Mouse (Mus musculus): ENCODE results near the gene Prrc2b.

The Prrc2b gene

DNA sequence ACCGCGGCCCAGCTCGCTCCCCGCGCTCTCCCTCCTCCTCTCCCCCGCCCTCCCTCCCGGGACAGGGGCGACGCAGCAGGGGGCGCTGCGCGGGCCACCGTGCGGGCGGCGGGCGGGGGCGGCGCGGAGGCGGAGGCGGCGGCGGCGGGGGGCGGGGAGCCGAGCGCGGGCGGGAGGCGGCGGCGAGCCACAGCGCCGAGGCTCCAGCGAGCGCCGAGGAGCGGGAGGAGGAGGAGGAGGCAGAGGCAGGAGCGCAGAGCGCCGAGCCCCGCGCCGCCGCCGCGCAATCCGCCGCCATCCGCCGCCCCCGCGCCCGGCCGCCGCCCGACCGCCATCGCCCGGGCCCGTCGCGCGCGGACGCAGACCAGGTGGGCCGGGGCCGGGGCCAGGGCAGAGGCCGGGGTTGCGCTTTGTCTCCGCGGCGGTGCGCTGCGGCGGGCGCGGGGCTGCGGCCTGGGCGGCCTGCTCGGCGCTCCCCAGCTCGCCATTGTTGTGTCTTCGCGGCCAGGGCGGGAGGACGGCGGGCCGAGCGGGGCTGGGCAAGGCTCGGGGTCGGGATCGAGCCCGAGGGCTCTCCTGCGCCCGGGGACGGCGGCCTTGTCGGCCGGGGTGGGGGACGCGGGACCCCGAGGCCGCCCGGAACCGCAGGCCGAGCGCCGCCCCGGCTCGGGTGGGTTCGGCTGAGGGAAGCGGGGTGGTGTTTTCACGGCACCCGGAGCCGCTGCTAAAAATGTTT lies at the start of gene Prrc2b:
TSS of gene Prrc2b (plus strand) at position 159 of the 736 bp plus-strand sequence.
- DNase-seq (ENCODE audit: low spot score in 2 of 2) = no peak

DNA sequence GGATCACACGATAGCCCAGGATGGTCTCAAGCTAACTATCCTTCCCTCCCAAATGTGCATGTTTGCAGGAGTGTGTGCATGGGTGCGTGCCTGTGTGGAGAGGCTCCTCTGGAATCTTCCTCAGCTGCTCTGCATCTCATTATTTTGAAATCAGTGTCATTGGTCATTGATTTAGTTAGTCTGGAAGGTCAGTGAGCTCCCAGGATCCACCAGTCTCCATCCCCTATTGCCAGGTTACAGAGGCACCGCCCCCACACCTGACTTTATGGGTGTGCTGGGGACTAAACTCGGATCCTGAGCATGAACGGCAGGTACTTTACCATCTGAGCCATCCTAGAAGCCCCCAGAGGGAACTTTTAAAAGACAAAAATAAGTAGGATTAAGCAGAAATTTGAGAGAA lies 47.9 kb upstream of the Prrc2b start:
- no peak for DNase-seq (ENCODE audit: low spot score in 2 of 2)

DNA sequence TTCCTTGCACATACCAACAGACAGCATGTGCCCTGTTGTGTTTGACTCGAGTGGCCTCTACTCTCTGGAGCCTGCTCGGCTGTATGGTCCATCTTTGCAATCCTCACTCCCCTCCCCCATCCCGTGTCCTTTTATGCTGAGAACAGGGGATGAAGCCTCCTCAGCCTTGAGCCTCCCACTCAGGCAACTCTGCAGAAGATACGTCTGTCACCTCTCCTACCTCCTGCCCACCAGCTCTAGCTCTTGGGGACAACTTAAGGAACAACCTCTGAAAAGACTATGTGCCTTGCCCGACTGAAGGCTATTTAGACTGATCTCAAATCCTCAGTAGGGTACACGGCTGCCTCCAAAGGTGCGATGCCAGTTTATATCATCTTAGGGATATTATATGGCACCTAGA lies 47.3 kb upstream of the Prrc2b start:
- no peak for DNase-seq (ENCODE audit: low spot score in 2 of 2)

DNA sequence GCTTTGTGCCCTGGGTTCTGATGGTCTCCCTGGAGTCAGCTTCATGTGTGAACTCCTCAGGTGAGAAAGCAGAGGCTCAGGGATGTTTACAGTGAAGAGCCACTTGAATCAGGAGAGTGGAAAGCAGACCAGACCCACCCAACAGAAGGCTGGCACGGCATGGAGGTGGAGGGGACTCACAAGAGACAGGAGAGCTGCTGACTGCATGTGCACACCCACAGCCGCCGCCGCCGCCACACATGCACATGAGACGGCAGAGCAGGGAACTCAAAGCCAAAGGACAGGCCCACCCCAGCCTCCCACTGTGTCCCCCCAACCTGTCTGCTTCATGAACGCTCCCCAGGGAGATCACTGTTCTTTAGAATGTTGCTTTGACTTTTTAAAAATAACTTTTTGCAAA lies 46.8 kb upstream of the Prrc2b start:
- no peak for DNase-seq (ENCODE audit: low spot score in 2 of 2)

DNA sequence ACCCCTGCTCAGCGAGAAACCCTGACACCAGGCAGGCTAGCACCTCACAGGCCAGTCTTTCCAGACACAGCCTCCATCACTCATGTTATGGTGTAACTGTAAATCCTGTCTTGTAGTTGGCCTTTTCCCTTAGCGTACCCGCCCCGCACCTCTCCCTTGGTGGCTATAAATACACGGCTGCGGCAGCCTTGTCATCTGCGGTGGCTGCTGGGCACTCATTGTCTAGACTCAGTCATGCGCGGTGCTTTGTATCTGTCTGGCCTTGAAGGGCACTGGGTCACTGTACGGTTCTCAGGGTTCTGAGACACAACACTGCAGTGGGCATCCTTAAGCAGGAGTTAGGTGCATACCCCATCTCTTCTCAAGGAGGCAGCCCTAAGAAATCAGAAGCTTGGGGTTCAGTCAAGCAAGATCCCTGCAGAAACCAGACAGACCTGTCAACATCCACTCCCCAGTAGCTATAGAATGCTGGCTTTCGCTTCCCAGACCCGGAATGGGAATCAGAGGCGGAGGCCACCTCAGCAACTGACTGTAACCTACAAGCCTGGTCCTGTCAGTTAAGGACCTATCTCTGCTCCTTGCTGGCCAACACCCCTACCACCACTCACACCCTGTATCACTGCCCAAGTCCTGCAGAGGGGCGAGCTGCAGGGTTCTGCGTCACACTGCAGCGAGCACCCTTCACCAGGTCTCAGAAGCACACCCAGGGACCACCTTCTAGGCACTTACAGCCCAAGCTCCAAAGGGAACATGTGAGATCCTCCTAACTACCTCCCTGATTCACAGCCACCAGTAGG lies 45.6 kb upstream of the Prrc2b start:
- DNase-seq (ENCODE audit: low spot score in 2 of 2) = peak in 1 of 2 experiments; percentile 33

DNA sequence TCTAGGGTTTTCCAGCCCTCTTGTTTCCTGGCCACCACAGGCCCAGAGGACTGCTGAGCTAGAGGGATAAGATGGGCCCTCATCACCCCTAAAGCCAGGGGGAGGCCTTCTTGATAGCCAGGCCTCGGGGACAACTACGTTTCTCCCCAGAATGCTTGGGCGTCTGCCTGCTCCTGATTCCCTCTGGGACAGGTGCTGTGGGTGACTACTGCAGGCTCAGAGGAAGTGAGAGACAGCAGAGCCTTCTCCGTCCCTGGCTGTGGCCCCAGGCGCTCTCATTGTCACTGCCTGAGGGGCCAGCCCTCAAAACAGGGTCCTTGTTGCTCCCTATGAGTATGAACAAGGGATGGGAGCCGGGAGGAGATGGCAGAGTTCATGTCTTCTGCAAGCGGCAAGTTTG lies 45.0 kb upstream of the Prrc2b start:
- DNase-seq (ENCODE audit: low spot score in 2 of 2) = no peak

DNA sequence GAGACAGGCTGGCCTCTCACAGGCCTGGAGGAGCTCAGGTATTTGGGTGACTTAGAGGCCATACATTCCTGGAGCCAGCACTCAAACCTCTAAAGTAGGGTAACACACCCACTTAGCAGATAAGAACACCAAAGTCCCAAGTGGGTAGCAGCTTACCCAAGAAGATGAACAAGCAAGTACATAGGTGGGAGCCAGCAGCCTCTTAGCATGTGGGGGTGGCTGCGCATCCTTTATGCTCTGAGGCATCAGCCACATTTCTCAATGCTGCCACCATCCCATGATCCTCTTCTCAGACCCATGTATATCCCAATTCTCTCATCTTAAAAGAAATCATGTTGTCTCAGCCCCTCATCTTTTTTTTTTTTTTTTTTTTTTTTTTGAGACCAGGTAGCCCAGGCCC lies 39.6 kb upstream of the Prrc2b start:
- DNase-seq (ENCODE audit: low spot score in 2 of 2) = no peak

DNA sequence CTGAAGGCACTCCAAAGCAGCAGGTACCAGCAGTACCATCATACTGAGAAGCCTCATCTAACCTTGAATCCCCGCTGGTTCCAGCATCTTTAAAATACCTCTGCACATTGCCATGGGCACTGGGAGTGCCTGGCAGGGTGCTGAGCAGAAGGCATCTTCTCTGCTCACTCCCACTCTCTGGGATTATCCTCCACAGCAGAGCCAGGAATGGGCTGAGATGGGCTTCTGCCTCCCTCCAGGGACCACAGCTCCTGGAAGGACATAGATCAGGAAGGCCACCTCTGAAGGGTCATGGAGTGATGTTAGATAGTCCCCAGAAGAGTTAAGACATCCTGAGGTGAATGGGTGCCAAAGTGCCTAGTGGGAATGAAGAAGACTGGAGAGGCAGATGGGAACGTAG lies 38.3 kb upstream of the Prrc2b start:
- no peak for DNase-seq (ENCODE audit: low spot score in 2 of 2)

DNA sequence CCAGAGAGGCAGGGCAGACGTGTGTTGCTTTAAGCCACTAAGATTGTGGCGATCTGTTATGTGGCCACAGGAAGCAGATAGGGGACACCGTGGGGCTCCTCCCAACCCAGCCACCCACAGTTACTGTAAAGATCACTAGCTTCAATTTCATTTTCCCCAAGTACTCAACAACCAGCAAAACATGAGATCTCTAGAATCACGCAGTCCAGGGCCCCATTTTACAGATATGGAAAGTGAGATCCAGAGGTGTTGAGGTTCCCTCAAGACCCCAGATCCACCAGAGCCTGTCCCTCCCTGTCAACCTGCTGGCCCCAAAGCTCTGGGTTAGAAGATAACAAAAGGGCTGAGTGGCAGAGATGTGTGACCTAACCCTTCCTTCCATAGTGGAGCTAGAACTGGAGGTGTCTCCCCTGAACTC lies 35.0 kb upstream of the Prrc2b start:
- no peak for DNase-seq (ENCODE audit: low spot score in 2 of 2)

DNA sequence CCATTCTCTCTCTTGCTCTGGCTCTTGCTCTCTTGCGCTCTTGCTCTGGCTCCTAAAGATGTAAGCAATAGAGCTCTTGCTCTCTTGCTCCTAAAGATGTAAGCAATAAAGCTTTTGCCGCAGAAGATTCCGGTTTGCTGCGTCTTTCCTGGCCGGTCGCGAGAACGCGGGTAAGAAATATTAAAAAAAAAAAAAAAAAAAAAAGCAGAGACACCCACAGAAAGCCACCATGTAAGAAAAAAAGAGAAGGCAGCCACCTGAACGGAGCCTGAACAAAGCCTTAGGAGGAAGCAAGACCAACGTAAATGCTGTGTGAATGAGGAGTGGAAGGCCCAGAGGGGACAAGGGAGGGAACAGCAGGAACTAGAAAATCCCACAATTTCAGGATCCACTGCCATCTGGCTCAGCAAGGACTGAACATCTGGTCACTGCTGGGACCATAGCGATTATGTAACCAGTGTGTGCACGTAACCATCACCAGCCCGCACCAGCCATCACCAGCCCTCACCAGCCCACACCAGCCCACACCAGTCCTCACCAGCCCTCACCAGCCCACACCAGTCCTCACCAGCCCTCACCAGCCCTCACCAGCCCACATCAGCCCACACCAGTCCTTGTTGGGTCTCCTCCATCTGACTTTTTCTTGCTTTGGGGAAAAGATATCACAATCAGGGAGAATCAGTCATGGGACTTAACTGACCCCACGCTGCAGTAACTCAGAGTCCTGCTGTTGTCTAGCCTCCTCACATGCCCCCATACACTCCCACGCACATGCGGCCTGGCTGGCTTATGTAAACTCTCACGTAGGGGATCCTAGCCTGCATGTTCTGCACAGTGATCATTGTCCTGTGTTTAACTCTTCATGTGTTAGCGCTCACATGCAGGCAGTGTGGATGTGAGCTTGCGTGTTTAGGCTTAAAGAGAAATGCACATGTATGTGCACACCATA lies 30.8 kb upstream of the Prrc2b start:
- peak; percentile 73 to 81 for DNase-seq (ENCODE audit: low spot score in 2 of 2)

DNA sequence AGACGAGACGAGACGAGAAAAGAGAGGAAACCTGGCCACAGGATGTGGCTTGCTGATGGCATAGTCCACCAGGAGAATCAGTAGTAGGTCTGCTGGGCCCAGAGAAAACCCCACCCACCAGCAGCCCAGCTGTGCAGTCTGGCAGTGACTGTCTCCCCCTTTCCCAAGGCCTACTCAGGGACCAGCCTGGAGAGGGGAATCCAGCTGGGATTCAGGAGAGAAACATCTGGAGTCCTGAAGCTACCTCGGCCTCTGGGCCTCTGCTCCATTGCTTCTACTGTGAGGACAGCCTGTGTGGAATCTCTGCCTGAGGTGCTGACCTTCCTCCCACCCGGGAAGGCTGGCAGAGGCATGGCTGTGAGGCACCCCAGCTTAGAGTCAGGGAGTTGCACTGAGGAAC lies 29.7 kb upstream of the Prrc2b start:
- peak; percentile 54 to 68 for DNase-seq (ENCODE audit: low spot score in 2 of 2)

DNA sequence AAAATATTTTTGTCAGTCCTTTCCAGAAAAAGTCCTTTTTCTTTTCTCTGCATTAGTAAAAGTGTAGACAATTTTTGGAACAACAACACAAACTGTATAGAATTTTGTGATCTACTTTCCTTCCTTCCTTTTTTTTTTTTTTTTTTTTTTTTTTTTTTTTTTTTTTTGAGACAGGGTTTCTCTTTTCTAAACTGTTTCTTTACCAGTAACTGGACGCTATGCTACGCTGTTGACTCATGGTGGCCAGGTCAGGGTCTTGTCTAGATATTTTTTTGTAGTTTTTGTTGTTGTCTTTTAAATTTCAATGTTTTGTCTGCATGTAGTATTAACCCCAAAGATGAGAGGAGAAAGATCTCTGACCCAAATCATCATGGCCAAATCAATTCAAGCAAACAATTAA lies 29.1 kb upstream of the Prrc2b start:
- no peak for DNase-seq (ENCODE audit: low spot score in 2 of 2)

DNA sequence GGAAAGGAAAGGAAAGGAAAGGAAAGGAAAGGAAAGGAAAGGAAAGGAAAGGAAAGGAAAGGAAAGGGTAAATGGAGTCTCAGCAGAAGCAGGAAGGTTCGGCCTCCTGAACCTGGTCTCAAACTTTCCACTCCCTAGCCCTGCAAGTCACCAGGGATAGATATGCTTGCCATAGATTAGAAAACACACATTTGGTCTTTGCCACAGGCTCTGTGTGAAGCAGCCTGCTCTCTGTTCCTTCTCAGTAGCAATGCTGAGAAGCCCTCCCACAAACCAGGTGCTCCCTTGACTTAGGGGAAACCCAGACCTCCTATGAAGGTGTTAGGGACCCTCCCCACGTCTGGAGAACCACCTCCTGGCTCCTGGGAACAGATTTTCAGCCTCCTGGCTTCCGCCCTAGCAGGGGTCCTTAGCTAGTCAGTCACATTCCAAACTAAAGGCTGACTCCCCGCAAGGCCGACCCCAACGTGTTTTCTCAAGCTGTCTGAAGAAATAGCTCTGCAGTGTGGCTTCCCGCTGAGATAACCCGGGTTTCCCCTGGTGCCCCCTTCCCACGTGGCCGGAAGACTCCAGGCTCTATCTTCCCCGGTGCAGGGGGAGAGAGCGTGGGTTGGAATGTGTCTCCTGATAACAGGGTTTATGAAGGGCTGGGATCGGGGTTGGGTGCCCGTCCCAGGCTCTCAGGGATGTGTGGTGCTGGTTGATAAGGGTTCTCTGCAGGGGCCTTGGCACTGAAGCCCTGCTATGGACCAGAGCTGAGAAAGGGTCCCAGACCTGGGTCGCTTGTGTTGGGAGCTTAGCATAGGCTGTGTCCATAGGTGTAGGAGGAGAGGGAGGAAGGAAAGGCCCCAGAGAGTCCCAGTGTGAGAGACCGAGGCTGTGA lies 23.0 kb upstream of the Prrc2b start:
- DNase-seq (ENCODE audit: low spot score in 2 of 2) = no peak

DNA sequence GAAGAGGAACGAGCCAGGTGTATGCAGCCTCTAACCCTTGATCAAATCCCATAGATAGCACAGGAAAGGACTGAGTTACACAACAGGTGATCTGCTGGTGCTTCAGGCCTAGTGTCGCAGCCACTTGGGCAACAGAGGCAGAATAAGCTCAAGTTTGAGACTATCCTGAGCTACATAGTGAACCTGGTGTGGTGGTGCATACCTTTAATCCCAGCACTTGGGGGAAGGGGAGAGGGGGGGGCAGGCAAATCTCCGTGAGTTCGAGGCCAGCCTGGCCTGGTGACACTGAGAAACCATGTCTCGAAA lies 22.4 kb upstream of the Prrc2b start:
- no peak for DNase-seq (ENCODE audit: low spot score in 2 of 2)

DNA sequence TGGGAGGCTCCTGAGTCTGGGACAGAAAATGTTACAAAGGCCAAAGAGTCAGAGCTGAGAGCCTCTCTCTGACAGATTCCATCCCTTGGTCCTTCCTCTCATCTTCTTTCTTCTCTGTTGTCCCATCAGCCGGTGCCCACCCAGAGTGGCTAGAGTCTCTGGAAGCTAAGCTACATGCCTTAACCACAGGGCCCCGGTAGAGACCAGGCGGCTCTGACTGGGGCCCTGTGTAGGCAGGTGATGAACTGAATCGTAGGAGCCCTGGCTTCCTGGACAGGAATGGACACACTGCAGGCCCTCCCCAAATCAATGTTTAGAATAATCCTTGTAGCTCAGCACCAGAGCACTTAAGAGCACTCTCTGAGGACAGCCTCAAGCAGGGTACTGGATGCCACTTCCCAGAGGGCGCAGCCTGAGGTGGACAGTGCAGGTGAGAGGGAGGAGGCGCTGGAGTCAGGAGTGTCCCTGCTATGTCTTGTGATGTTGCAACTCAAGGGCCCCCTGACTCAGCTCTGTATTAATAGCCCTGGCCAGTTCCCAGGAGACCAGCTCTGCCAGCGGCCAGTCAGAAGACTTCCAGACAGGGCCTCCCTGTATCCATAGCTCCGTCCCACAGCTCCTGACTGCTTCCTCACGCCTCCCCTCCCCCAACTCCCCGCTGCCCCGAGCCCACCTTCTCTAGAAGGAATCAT lies 21.4 kb upstream of the Prrc2b start:
- peak; percentile 74 to 82 for DNase-seq (ENCODE audit: low spot score in 2 of 2)

DNA sequence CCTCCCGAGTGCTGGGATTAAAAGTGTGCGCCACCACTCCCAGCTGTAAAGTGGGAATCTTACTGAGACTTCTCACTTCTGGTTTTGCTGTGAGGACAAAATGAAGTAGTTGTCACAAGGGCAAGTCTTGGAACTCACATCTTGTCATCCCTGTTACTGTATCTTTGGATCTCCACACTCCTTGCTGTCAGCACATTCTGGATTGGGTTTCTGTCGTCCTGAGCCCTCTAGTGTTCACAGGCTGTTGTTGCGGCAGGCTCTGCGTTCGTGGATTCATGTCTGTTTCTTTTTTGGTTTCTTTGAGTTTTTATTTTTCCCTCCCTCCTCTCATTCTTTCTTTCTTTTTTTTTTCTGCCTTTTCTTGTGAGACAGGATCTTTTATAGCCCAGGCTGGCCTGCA lies 20.4 kb upstream of the Prrc2b start:
- peak in 1 of 2 experiments; percentile 62 for DNase-seq (ENCODE audit: low spot score in 2 of 2)

DNA sequence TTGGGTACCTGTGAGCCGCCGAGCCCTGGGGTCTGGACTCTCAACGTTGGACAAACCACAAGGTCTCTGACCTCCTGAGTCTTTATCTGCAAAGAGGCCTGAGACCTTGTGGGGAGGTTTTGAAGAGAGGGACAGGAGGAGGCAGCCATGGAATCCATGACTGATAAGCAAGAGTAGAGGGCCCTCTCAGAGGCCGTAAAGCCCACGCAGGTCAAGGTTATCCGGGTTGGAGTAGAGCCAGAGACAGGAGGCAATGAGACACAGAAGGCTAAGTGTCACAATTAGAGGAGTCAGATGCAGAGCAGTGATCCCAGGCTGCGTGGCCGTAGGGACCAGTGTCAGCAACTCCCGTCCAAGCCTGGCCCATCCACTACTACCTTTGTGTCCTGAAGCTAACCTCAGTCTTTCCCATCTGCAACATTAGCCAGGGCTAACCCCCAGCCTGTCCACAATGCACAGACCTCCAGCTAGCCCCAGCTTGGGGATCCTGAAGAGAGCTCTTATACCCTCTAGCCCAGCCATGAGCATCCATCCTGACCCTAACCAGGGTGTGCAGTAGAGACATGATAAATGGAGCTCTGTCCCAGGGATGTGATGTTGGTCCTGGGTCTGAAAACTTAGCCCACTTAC lies 19.6 kb upstream of the Prrc2b start:
- DNase-seq (ENCODE audit: low spot score in 2 of 2) = no peak

DNA sequence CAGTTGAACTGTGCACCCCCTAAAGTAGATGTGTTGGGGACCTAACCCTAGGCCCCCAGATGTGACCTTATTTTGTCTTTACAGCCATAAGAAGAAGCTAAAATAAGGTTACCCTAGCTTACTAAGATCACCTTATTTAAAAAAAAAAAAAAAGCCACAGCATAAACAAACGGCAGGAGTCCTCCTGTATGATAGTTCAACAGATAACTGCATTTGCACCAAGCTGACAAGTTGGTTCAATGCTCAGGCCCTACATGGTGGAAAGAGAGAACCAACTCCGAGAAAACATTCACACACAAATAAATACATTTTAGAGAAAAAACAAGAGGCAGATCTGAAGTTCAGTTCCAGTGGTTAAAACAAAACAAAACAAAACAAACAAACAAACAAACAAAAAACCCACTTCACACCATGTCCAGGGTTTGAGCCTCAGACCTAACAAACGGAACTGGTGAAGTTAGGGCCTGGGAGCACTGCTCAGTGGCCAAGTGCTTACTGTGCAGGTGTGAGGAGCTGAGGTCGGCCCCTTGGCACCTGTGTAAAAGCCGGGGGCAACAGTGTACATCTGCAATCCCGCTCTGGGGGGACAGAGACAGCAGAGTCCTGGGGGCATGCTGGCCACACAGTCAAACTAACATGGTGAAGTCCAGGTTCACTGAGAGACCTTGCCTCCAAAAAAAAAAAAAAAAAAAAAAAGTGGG lies 18.9 kb upstream of the Prrc2b start:
- DNase-seq (ENCODE audit: low spot score in 2 of 2) = no peak

DNA sequence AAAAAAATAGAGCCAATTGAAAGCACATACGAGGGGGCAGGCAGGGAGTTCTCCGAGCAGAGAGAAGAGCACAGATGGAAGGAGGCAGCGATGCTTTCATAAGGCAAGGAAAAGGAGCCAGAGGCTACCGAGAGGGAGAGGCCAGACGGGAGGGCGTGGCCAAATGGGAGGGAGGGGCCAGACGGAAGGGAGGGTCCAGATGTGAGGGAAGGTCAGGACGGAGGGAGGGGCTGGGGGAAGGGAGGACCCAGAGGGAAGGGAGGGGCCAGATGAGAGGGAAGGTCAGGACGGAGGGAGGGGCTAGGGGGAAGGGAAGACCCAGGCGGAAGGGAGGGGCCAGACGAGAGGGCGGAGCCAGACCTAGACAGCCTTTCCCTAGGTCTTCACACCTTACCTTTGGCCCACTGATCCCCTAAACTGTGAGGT lies 18.3 kb upstream of the Prrc2b start:
- DNase-seq (ENCODE audit: low spot score in 2 of 2) = no peak

DNA sequence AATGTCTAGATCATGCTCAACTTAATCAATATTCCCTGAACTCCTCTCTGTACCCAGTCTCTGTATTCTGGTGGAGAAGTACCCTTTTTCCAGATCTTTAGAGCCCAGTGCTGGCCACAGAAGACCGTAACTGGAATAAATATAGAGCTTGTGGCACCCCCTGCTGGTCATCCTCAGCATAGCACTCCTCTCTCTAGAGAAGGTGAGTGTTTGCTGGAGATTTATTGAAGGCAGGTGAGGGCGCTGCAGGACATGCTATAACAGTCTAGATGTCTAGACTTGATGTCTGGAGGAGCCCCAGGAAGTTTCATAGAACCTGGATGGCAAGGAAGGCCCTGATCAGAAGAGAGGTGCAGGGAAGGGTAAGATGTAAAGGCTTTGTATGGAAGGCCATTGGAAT lies 16.8 kb upstream of the Prrc2b start:
- DNase-seq (ENCODE audit: low spot score in 2 of 2) = peak; percentile 53 to 86
